Mouse (Mus musculus) small intestine, adult 10 weeks (tissue): ENCODE measurements around the gene Sptbn4. TPM values are rescaled to one million over a fixed set of nuclear protein-coding genes. Genes with fewer than 3 reads are reported as not detected.

Source experiments
- polyA plus RNA-seq: library from polyadenylated mRNA; stranded (reverse); fragments of 350-450 nt; fragmentation: Illumina TruSeq; extraction: RNeasy Lipid Tissue Mini Kit (QIAGEN cat#74804); gene quantifications from one replicate; pipeline ENCODE4 v1.2.3, GENCODE M21; 2014; ENCODE audit warnings: low replicate concordance

Gene Sptbn4
- not detected for polyA plus RNA-seq

GRCm38 (mm10) chr7:27447419-27448286 is at the start of gene Sptbn4, which contains the start of gene Blvrb:
TSS of gene Sptbn4 (minus strand) at chr7:27447686.
TSS of gene Blvrb (plus strand) at chr7:27447978.

GRCm38 (mm10) chr7:27486770-27487697 is 39.5 kb upstream of the Sptbn4 start, which contains the start of gene Sertad1:
TSS of gene Sertad1 (plus strand) at chr7:27486910.

GRCm38 (mm10) chr7:27473156-27473834 is 25.8 kb upstream of the Sptbn4 start, which contains the start of gene Sertad3:
TSS of gene Sertad3 (plus strand) at chr7:27473768.

GRCm38 (mm10) chr7:27356861-27357594 is 90.5 kb downstream of the Sptbn4 start, which contains the start of gene Gm20479:
TSS of gene Gm20479 (minus strand) at chr7:27357419.

GRCm38 (mm10) chr7:27355745-27356240 is 91.7 kb downstream of the Sptbn4 start, which contains the start of gene Shkbp1:
TSS of gene Shkbp1 (minus strand) at chr7:27356019.

GRCm38 (mm10) chr7:27337175-27337853 is 110.2 kb downstream of the Sptbn4 start, which contains the start of gene Ltbp4:
TSS of gene Ltbp4 (minus strand) at chr7:27337692.

Other genes with a start within 250 kb of the Sptbn4 start
- 0.45 TPM for gene Itpkc, start 219.0 kb downstream of the Sptbn4 start, polyA plus RNA-seq
- not detected for gene Coq8b, start 214.7 kb downstream of the Sptbn4 start, polyA plus RNA-seq
- 0.07 TPM for gene Numbl, start 189.3 kb downstream of the Sptbn4 start, polyA plus RNA-seq
- not detected for gene Ltbp4, start 110.0 kb downstream of the Sptbn4 start, polyA plus RNA-seq
- gene Shkbp1, start 91.7 kb downstream of the Sptbn4 start, polyA plus RNA-seq = not detected
- gene Gm20479, start 90.3 kb downstream of the Sptbn4 start, polyA plus RNA-seq = not detected
- not detected for gene Blvrb, start 292 bp upstream of the Sptbn4 start, polyA plus RNA-seq
- 1.2 TPM for gene Sertad3, start 26.1 kb upstream of the Sptbn4 start, polyA plus RNA-seq
- gene Sertad1, start 39.2 kb upstream of the Sptbn4 start, polyA plus RNA-seq = 0.71 TPM
- not detected for gene Prx, start 51.6 kb upstream of the Sptbn4 start, polyA plus RNA-seq
- gene Hipk4, start 75.6 kb upstream of the Sptbn4 start, polyA plus RNA-seq = 0.15 TPM
- not detected for gene Pld3, start 105.5 kb upstream of the Sptbn4 start, polyA plus RNA-seq
- 2.2 TPM for gene 2310022A10Rik, start 105.5 kb upstream of the Sptbn4 start, polyA plus RNA-seq
- gene Akt2, start 143.9 kb upstream of the Sptbn4 start, polyA plus RNA-seq = 2.2 TPM
- not detected for gene Ttc9b, start 206.2 kb upstream of the Sptbn4 start, polyA plus RNA-seq
- not detected for gene Map3k10, start 226.9 kb upstream of the Sptbn4 start, polyA plus RNA-seq
- 1.2 TPM for gene Zfp607b, start 241.7 kb upstream of the Sptbn4 start, polyA plus RNA-seq